Mouse (Mus musculus) CH12.LX (cell line): ENCODE measurements around the gene Prdm5.

Experiments used
- CTCF ChIP-seq, 2 experiments: IDR thresholded peaks in 1 of 2; conservative IDR thresholded peaks in 1 of 2; 2 replicates each; pipeline ENCODE4 v1.5.1; 2011 to 2012; ENCODE audit warnings: low read depth in 2 of 2, low read length in 2 of 2, improper control_type of control experiment in 1 of 2, inconsistent platforms in 1 of 2, mild to moderate bottlenecking in 1 of 2, moderate library complexity in 1 of 2
- MXI1 ChIP-seq: IDR thresholded peaks from 2 replicates; pipeline ENCODE4 v1.6.1; 2011; ENCODE audit warnings: mild to moderate bottlenecking, low read depth, low read length, improper control_type of control experiment
- POLR2A ChIP-seq: IDR thresholded peaks from 2 replicates; pipeline ENCODE4 v1.6.1; 2011; ENCODE audit warnings: low read depth, mild to moderate bottlenecking, improper control_type of control experiment, low read length
- RAD21 ChIP-seq: IDR thresholded peaks from 2 replicates; pipeline ENCODE4 v1.6.1; 2011; ENCODE audit warnings: low read depth, mild to moderate bottlenecking, low read length, improper control_type of control experiment, moderate library complexity
- SMC3 ChIP-seq: IDR thresholded peaks from 2 replicates; pipeline ENCODE4 v1.6.1; 2011; ENCODE audit warnings: low read depth, low read length, improper control_type of control experiment

GRCm38 (mm10) chr6:65759174-65759573 is 19.6 kb upstream of the Prdm5 start:
- no peak for TF ChIP-seq SMC3
- TF ChIP-seq CTCF (conservative IDR thresholded peaks at IDR 0.05 in 1 of 2, IDR thresholded peaks at IDR 0.05 in 1 of 2; ENCODE audit: low read depth in 2 of 2, low read length in 2 of 2): no peak
- no peak for TF ChIP-seq MXI1
- no peak for TF ChIP-seq POLR2A
- TF ChIP-seq RAD21: no peak
